Mouse (Mus musculus) lung, adult 2 months (tissue): ENCODE measurements around the gene Itpk1.

Experiments
- CTCF ChIP-seq: fragments of 200-500 bp; IDR thresholded peaks from 2 replicates; pipeline ENCODE4 v1.5.1; 2011; ENCODE audit warnings: mild to moderate bottlenecking, low read length, control low read depth; ENCODE audit not compliant: insufficient read depth
- POLR2A ChIP-seq: fragments of 200-500 bp; IDR thresholded peaks from 2 replicates; pipeline ENCODE4 v1.6.1; 2011; ENCODE audit warnings: low read depth, mild to moderate bottlenecking, control low read depth, low read length, borderline replicate concordance; ENCODE audit errors: extremely low read depth

DNA sequence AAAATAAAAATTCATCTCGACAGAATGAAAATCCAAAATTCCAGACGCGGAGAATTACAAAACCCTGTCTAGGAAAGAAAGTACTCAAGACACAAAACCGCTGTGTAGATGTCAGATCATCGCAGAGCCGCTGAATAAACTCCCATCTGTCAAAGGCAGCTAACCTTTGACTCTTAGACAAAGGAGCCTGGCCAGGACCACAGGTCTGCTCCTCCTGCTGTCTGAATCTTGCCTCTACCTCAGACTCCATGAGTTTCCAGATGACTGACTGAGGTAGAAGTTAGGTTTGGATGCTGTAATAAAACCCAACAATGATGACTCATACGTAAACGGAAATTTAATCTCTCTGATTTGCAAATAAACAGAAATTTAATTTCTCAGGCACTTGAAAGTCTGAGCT lies 18.2 kb upstream of the Itpk1 start:
- TF ChIP-seq CTCF (no peak), POLR2A (no peak)
